8 mouse cellular contexts compared by ENCODE assay signal in genomic region chr11:89720847-89721246, GRCm38 (mm10). TPM values are rescaled to one million over a fixed set of nuclear protein-coding genes. Genes with fewer than 3 reads are reported as not detected.
A peak's percentile ranks its signal among the peaks of the same experiment; 100 is the strongest.
DNase-seq lines count a peak whose midpoint lies in the region; ATAC-seq and TF ChIP-seq lines count a peak whose summit lies in the region.

No protein-coding gene starts in this region.

- no peak for ATAC-seq in kidney, postnatal 0 days (replicated peaks; ENCODE audit: low FRiP score, low read depth)
- no peak for ATAC-seq in liver, embryonic 11.5 days (replicated peaks; ENCODE audit: low FRiP score)

- no peaks in the 10 kb centered on the region for H3K36me3 ChIP-seq in spleen, adult 2 months (ENCODE audit: control insufficient read depth, insufficient read depth, low read length)
- H3K36me3 ChIP-seq in kidney, postnatal 0 days (ENCODE audit: insufficient read depth, low read length) = no peaks in the 10 kb centered on the region
- no peaks in the 10 kb centered on the region for H3K36me3 ChIP-seq in liver, embryonic 11.5 days (ENCODE audit: control insufficient read depth, insufficient read depth, low read length)

- DNase-seq in spleen, adult 2 months (ENCODE audit: low read depth in 1 of 2, low spot score in 2 of 2) = peak in 1 of 2 experiments; percentile 20
- no peak for DNase-seq in spleen, adult 12 weeks (ENCODE audit: low spot score)
- peak; percentile 25 for DNase-seq in c-Kit-positive CD71-negative TER-119-negative erythroid progenitor cells, embryonic 14.5 days (ENCODE audit: low read depth)
- DNase-seq in forelimb bud, embryonic 11.5 days (ENCODE audit: low read depth, low spot score) = peak; percentile 80
- peak; percentile 71 for DNase-seq in kidney, postnatal 0 days (ENCODE audit: low spot score)
- peak; percentile 56 for DNase-seq in liver, embryonic 11.5 days (ENCODE audit: low spot score)
- peak; percentile 67 for DNase-seq in right cerebral cortex, adult 18-20 months
- DNase-seq in yolk sac, embryonic 10.5 days (ENCODE audit: low spot score) = peak; percentile 22

- H3K27me3 ChIP-seq in spleen, adult 2 months (ENCODE audit: control insufficient read depth, insufficient read depth, low read length) = no peaks in the 10 kb centered on the region
- no peaks in the 10 kb centered on the region for H3K27me3 ChIP-seq in kidney, postnatal 0 days (ENCODE audit: insufficient read depth, low read length)
- H3K27me3 ChIP-seq in liver, embryonic 11.5 days (replicated peaks; ENCODE audit: control insufficient read depth, insufficient read depth, low read length) = no peaks in the 10 kb centered on the region

- 23% methylated on average over 5 of the region's 5 CpGs for WGBS in spleen, adult 2 months
- 12% methylated on average over 5 of the region's 5 CpGs for WGBS in kidney, postnatal 0 days
- 19% methylated on average over 5 of the region's 5 CpGs for WGBS in liver, embryonic 11.5 days

- H3K9ac ChIP-seq in kidney, postnatal 0 days (ENCODE audit: low read depth, low read length) = no peak overlapping the region
- no peak overlapping the region for H3K9ac ChIP-seq in liver, embryonic 11.5 days (ENCODE audit: low read depth, low read length)

- TF ChIP-seq CTCF in spleen, adult 2 months (IDR thresholded peaks at IDR 0.05; ENCODE audit: extremely low read depth, insufficient read depth, insufficient read length, insufficient replicate concordance) = peak; percentile 74; the same call in 1 of the 2 replicates
- TF ChIP-seq CTCF in kidney, postnatal 0 days (IDR thresholded peaks at IDR 0.05; ENCODE audit: low read depth) = peak; percentile 97

- H3K4me2 ChIP-seq in kidney, postnatal 0 days (ENCODE audit: low read length) = no peak overlapping the region
- H3K4me2 ChIP-seq in liver, embryonic 11.5 days = no peak overlapping the region

- H3K4me1 ChIP-seq in spleen, adult 2 months (ENCODE audit: control insufficient read depth, insufficient read depth, insufficient read length) = no peaks in the 10 kb centered on the region
- H3K4me1 ChIP-seq in kidney, postnatal 0 days (replicated peaks; ENCODE audit: insufficient read depth, low read length) = no peaks in the 10 kb centered on the region
- H3K4me1 ChIP-seq in liver, embryonic 11.5 days (replicated peaks; ENCODE audit: control insufficient read depth, insufficient read depth, low read length) = no peaks in the 10 kb centered on the region

- no peak for TF ChIP-seq POLR2A in spleen, adult 2 months (IDR thresholded peaks at IDR 0.05; ENCODE audit: low read depth, low read length)

- H3K9me3 ChIP-seq in kidney, postnatal 0 days (replicated peaks; ENCODE audit: low read length) = no peaks in the 10 kb centered on the region
- H3K9me3 ChIP-seq in liver, embryonic 11.5 days (ENCODE audit: control insufficient read depth, low read length) = no peaks in the 10 kb centered on the region

- no peak overlapping the region for H3K27ac ChIP-seq in spleen, adult 2 months (ENCODE audit: insufficient read depth, low read length)
- H3K27ac ChIP-seq in kidney, postnatal 0 days = no peak overlapping the region
- H3K27ac ChIP-seq in liver, embryonic 11.5 days (ENCODE audit: low read depth, low read length) = no peak overlapping the region

- H3K4me3 ChIP-seq in spleen, adult 2 months (ENCODE audit: extremely low read depth, insufficient read depth, insufficient read length) = no peak overlapping the region
- H3K4me3 ChIP-seq in kidney, postnatal 0 days (replicated peaks; ENCODE audit: low read depth, low read length) = no peak overlapping the region
- H3K4me3 ChIP-seq in liver, embryonic 11.5 days (ENCODE audit: low read depth, low read length) = no peak overlapping the region

RNA-seq across cellular contexts. Expression of gene Ankfn1, which starts 56.6 kb away (rescaled TPM):
- polyA plus RNA-seq in spleen, adult 2 months (2012; rRNA removed) = not detected in 2 replicates
- polyA plus RNA-seq in kidney, postnatal 0 days (2015; fragmentation: Nextera tagmentation; extraction: Ambion mirVana) = 0.13 and 0.25 TPM in 2 replicates
- polyA plus RNA-seq in liver, embryonic 11.5 days (2014; fragmentation: Nextera tagmentation; extraction: Ambion mirVana) = not detected in 2 replicates
